Mouse (Mus musculus) thymus, postnatal 4 days (tissue): ENCODE data around the gene Aamdc.

Source experiments
- DNase-seq: peaks from one replicate; pipeline ENCODE4 v3.0.0; 2021

Aamdc gene

GRCm38 (mm10) chr7:97500555-97501209 lies 78.6 kb downstream of the Aamdc start:
- no peak for DNase-seq
